Mouse (Mus musculus) urinary bladder, postnatal 25 days (tissue): ENCODE results near the gene Tbc1d12.

Source experiments
- DNase-seq: peaks from one replicate; pipeline ENCODE4 v3.0.0; 2022; ENCODE audit warnings: low spot score

Gene Tbc1d12

DNA sequence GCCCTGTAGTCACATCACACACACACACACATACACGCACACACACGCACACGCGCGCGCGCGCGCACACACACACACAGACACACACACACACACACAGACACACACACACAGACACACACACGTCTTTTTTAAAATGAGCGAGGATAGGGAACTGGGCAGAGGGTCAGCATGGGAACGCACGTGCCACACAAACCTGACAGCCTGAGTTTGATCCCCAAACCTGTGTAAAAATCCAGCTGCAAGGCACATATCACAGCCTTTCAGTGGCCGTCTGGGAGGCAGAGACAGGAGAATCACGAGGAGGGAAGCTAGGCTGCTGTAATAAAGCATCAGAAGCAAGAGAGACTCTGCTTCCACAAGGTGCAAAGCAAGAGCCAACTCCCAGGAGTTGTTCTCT is 78.5 kb downstream of the Tbc1d12 start:
- DNase-seq: no peak

GRCm38 (mm10) chr19:38915677-38916076 is 79.3 kb downstream of the Tbc1d12 start:
- peak; percentile 47 for DNase-seq

DNA sequence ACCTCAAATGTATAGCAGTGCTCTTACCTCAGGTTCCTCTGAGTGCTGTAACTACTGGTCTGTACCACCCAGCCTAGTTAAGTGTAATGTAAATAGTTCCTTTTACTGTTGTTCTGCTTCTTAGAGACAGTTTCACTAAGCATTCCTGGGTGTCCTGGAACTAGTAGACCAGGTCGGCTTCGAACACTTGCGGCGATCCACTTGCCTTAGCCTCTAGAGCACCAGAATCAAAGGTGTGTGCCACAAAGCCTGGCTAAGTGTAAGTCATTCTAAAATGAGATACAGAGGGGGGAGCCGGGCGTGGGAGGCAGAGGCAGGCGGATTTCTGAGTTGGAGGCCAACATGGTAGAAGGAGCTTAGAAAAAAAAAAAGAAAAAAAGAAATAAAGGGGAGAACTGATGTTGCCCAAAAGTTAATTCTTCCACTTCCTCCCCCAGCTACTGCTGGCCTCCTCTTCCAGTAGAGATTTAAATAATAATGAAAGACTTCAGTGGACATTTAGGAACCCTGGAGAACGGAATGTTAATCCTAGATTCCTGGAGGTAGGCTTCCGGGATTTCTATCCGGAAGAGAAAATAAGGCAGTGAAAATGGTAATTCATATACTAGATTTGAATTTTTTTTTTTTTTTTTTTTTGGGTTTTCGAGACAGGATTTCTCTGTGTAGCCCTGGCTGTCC is 92.2 kb downstream of the Tbc1d12 start:
- DNase-seq: no peak

DNA sequence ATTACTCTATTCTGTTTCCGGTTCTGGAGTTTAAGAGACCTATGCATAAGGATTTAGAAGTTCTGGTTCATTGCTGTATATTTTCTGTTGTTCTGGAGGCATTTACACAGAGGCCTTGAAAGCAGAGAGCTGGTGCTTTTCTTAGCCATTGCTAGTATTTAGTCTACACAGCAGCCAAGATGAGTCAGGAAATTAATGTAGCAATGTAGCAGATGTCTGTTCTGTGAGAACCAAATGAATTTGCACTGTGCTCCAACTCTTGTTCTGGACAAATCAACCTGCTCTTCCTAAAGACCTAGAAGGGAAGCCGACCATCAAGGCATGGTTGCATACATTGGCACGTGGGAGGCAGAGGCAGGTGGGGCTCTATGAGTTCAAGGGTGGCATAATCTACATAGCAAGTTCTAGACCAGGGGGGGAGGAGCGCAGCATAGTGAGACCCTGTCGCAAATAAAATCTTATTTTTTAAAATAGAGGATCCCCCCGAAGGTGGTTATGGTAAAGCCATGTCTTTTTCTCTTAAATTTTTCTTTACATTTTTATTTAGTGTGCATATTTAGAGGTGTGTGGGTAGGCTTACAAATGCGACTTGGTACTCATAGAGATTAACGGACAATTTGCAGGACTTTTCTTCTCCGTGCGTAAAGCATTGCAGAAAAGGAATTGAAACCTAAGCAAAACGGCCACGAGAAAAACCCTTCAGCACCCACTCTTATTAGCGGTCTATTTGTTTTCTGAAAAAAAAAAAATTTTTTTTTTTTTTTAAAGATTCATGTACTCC is 93.3 kb downstream of the Tbc1d12 start:
- no peak for DNase-seq

DNA sequence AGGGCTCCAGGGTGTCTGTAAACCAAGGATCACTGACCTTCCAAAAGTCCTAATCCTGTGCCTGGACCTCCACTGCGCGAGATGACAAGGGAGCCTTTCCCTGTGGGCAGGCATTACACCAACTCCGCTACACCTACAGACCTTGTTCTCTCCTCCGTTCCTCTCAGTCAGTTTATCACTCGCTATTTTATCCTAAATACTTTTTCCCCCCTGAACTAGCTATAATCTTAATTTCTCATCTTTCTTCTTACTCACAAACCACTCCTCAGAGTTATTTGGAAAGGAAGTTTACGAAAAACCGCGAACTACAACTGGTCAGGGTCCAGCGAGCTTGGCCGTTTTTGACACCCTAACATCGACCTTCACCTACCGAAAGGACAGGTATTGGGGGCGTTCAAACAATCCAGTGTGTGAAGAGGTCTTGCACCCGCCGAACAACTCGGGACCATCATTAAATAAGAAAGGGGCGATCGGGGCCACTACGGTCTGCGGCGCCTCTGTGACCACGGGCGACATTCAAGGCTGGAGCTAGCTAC is 93.9 kb downstream of the Tbc1d12 start:
- no peak for DNase-seq

- DNase-seq: peak; percentile 83
Measured at GRCm38 (mm10) chr19:38930788-38931565, 94.6 kb downstream of the Tbc1d12 start, which contains the start of gene Hells. TSS of gene Hells (plus strand) at chr19:38930915.

GRCm38 (mm10) chr19:38931566-38931890 is 95.1 kb downstream of the Tbc1d12 start:
- DNase-seq: no peak

DNA sequence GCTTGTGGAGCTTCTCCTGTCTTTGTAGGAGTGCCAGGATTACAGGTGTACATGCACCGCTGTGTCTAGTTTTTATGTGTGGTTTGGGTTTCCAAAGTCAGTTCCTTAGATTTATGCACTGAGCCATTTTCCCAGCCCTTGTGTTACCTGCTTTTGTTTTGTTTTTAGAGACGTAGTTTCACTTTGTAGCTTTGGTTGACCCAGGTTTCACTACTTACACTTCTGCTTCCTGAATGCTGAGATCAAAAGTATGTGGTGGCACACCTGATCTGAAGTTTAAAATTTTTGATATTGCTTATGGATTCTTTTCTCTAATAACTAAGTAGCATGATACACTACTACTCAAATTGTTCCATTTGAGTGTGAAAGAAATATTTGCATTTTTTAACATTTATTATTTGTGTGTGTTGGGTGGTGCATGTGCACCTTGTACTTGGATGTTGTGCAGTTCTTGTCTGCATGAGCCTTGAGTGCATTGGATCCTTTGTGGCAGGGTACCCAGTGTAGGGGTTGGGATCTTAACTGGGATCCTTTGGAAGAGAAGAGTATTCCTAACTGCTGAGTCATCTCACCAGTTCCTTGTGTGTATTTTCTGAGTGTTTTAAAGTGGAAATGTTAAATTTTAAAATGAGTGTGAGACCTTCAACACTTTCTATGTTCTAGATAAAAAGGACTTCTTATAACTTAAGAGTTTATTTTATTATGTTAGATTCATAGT is 108.4 kb downstream of the Tbc1d12 start:
- DNase-seq: no peak
